Mouse (Mus musculus): ENCODE results near the gene Rprd1b. TPM values are rescaled to one million over a fixed set of nuclear protein-coding genes. Genes with fewer than 3 reads are reported as not detected.

Gene Rprd1b
- polyA plus RNA-seq, 1 experiment from 2014 or later: 8.4 TPM

DNA sequence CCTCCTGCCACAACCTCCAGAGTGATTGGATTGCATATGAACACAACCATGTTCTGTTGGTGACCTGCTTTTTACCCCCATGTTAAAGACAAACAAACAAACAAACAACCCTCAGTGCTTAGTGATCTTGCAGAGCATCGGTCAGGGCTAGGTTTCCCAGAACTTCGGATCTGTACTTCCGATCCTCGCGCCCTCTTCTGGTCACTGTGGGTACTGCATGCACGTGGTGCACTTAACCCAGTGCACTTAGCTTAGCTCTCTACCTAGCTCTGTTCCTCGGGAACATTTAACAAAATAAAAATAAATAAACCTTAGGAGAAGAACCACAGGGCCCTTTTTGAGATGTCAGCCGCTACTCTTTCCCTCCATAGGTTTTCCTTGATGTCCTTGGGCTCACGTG is 152.5 kb downstream of the Rprd1b start:
- Histone ChIP-seq H3K27ac (no peak overlapping the region), H3K36me3 (ENCODE audit: inconsistent target) (no peaks in the 10 kb centered on the region), H3K4me3 (ENCODE audit: inconsistent target) (no peak overlapping the region), H3K79me2 (ENCODE audit: inconsistent target) (no peaks in the 10 kb centered on the region)
- 60% methylated on average over 9 of the region's 9 CpGs for WGBS (ENCODE audit: missing documents)

Other genes starting within 250 kb of the Rprd1b start
- gene Vstm2l, start 113.8 kb upstream of the Rprd1b start, polyA plus RNA-seq (2018): not detected in 3 replicates
- 12.3 to 14.7 TPM (median 14.3 TPM) in 3 replicates for gene Tti1, start 64 bp upstream of the Rprd1b start, polyA plus RNA-seq (2018)
- 98.8 to 168 TPM (median 120 TPM) in 3 replicates for gene Tgm2, start 117.9 kb downstream of the Rprd1b start, polyA plus RNA-seq (2018)
- not detected in 3 replicates for gene D630003M21Rik, start 200.7 kb downstream of the Rprd1b start, polyA plus RNA-seq (2018)
- not detected in 3 replicates for gene Bpi, start 229.6 kb downstream of the Rprd1b start, polyA plus RNA-seq (2018)